Mouse (Mus musculus) liver, embryonic 14.5 days (tissue): ENCODE data around the gene Cdk19.
"Not testable (repeated sequence)": the region's sequence is repeated elsewhere in the genome, so short reads cannot be mapped to it uniquely, and the experiment has no call there.

ENCODE experiments used
- CTCF ChIP-seq: IDR thresholded peaks from 2 replicates; pipeline ENCODE4 v1.5.1; 2016; ENCODE audit warnings: antibody characterized with exemption, low read depth, control low read depth
- EP300 ChIP-seq: IDR thresholded peaks from 2 replicates; pipeline ENCODE4 v1.6.1; 2016; ENCODE audit warnings: antibody characterized with exemption, low read depth

DNA sequence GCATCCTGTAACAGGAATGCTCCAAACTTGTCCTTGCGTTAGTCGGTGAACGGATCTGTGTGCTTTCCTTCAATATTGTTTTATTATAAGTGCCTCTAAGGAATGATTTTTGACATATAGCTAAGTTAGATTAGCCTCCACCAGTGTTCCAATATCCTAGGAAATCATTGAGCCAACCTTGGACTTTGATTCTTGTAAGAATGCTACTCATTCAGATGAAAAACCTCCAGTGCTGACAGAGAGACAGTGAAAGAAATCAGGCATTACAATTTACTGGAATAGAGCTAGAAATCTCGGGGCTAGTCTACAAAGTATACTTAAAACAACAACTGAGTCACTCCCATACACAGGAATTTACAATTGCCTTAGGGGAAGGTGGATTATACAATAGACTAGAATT is 193.2 kb downstream of the Cdk19 start:
- not testable (repeated sequence) for TF ChIP-seq CTCF, EP300
